Mouse (Mus musculus): ENCODE measurements at regions not wholly inside any gene's neighbourhood (a gene's known extent, or its start where the extent isn't known, plus 50 kb on each side); places are given as distances from the start of the nearest gene placed in this dataset.
A peak's percentile ranks its signal among the peaks of the same experiment; 100 is the strongest.

- Histone ChIP-seq H3K4me3 (ENCODE audit: low read depth, low read length) (no peak overlapping the region), H3K4me1 (ENCODE audit: control insufficient read depth, insufficient read depth, low read length) (peaks cover 15% of the 10 kb centered on the region; the same call in 1 of the 2 replicates), H3K36me3 (ENCODE audit: control insufficient read depth, insufficient read depth, low read length) (no peaks in the 10 kb centered on the region), H3K27ac (ENCODE audit: low read depth, low read length) (no peak overlapping the region), H3K9ac (replicated peaks; ENCODE audit: low read depth, low read length) (no peak overlapping the region), H3K4me2 (ENCODE audit: low read depth, low read length) (no peak overlapping the region), H3K27me3 (ENCODE audit: control insufficient read depth, insufficient read depth, low read length) (no peaks in the 10 kb centered on the region), H3K9me3 (ENCODE audit: control insufficient read depth, low read length) (no peaks in the 10 kb centered on the region)
- WGBS = 56% methylated on average over 7 of the region's 7 CpGs
- no peak for ATAC-seq (ENCODE audit: low read depth)
Observed at GRCm38 (mm10) chr9:56562440-56562839, 144.0 kb downstream of the Hmg20a start.

DNA sequence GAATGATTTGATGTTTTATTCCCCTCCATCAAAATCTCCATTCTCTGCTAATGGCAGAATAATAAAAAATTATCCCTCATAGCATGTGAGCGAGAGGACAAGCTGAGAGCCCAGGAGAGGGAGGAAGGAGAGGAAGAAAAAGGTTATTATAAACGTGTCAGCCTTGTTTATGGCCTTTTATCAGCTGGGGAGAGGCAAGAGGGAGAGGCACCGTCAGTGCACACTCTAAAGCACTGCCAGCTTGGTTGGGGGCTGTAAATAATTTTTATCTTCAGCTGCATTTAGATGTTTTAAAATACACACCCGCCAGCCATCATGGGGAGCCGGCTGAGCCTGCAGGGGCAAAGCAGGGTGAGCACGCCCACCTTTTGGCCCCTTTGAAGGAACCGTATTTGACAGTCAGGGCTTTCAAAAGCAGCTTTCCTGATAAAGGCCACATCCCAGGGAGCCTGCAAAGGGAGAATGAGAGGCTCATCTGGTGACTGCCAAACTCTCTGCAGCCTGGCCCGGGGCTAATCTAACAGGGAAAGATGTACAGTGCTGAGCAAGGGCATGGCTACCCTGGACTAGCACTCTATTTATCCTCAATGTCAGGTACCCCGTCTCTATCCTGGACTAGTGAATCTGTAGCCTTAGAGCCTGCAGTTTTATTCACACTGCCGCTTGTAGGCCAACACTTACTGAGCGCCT lies 145.8 kb downstream of the Hmg20a start:
- Histone ChIP-seq H3K4me2 (ENCODE audit: low read depth, low read length) (no peak overlapping the region), H3K27ac (ENCODE audit: low read depth, low read length) (peak overlapping the region; percentile 16; the same call in 1 of the 2 replicates), H3K36me3 (ENCODE audit: control insufficient read depth, insufficient read depth, low read length) (no peaks in the 10 kb centered on the region), H3K27me3 (ENCODE audit: control insufficient read depth, insufficient read depth, low read length) (no peaks in the 10 kb centered on the region), H3K4me3 (ENCODE audit: low read depth, low read length) (no peak overlapping the region), H3K9ac (replicated peaks; ENCODE audit: low read depth, low read length) (no peak overlapping the region), H3K4me1 (ENCODE audit: control insufficient read depth, insufficient read depth, low read length) (peaks cover 15% of the 10 kb centered on the region; the same call in 1 of the 2 replicates), H3K9me3 (ENCODE audit: control insufficient read depth, low read length) (no peaks in the 10 kb centered on the region)
- ATAC-seq (ENCODE audit: low read depth) = peak; percentile 69; the same call in 1 of the 2 replicates
- WGBS = 7% methylated on average over 11 of the region's 11 CpGs
